Mouse (Mus musculus): ENCODE data around the gene Ifitm1. TPM values are rescaled to one million over a fixed set of nuclear protein-coding genes. Genes with fewer than 3 reads are reported as not detected.
"Not testable (repeated sequence)": the region's sequence is repeated elsewhere in the genome, so short reads cannot be mapped to it uniquely, and the experiment has no call there.

Gene Ifitm1
- polyA plus RNA-seq, 1 experiment from 2014 or later, result 11.5 TPM

- Histone ChIP-seq H3K4me2 (ENCODE audit: low read length) (peak within 1 kb of the TSS; percentile 3; the same call in 1 of the 2 replicates), H3K27me3 (ENCODE audit: control insufficient read depth, insufficient read depth, low read length) (no peaks in the 10 kb centered on the region), H3K27ac (replicated peaks; ENCODE audit: low read depth, low read length) (no peak within 1 kb of the TSS), H3K9me3 (ENCODE audit: control insufficient read depth, low read length) (no peaks in the 10 kb centered on the region), H3K9ac (replicated peaks; ENCODE audit: low read length) (no peak within 1 kb of the TSS), H3K36me3 (ENCODE audit: control insufficient read depth, insufficient read depth, low read length) (no peaks in the 10 kb centered on the region), H3K4me3 (replicated peaks; ENCODE audit: low read depth, low read length) (no peak within 1 kb of the TSS), H3K4me1 (ENCODE audit: control insufficient read depth, insufficient read depth, low read length) (0 out of 2 replicates have a peak, but pooled peaks cover 7% of the 10 kb centered on the region)
- ATAC-seq (ENCODE audit: low FRiP score, low TSS enrichment) (no peak), DNase-seq (no peak)
- 33% methylated on average over 10 of the region's 10 CpGs for WGBS
Measured at GRCm38 (mm10) chr7:141010593-141010992, 43.6 kb downstream of the Ifitm1 start, which contains the start of gene Ifitm3. Gene Ifitm3 (minus strand): TSS chr7:141010770.

- no peak for DNase-seq
- 0 out of 2 replicates have a peak, but pooled peaks cover 7% of the 10 kb centered on the region for H3K4me1 ChIP-seq (ENCODE audit: control insufficient read depth, insufficient read depth, low read length)
- no peak for ATAC-seq (ENCODE audit: low FRiP score, low TSS enrichment)
- WGBS, result 93% methylated on average over 7 of the region's 7 CpGs
- no peak overlapping the region for H3K4me3 ChIP-seq (replicated peaks; ENCODE audit: low read depth, low read length)
- no peak overlapping the region for H3K4me2 ChIP-seq (ENCODE audit: low read length)
- H3K36me3 ChIP-seq (ENCODE audit: control insufficient read depth, insufficient read depth, low read length), result no peaks in the 10 kb centered on the region
- H3K27ac ChIP-seq (replicated peaks; ENCODE audit: low read depth, low read length), result no peak overlapping the region
- no peaks in the 10 kb centered on the region for H3K9me3 ChIP-seq (ENCODE audit: control insufficient read depth, low read length)
- no peaks in the 10 kb centered on the region for H3K27me3 ChIP-seq (ENCODE audit: control insufficient read depth, insufficient read depth, low read length)
- H3K9ac ChIP-seq (replicated peaks; ENCODE audit: low read length), result no peak overlapping the region
Measured at GRCm38 (mm10) chr7:141011238-141011770, 44.3 kb downstream of the Ifitm1 start.

DNA sequence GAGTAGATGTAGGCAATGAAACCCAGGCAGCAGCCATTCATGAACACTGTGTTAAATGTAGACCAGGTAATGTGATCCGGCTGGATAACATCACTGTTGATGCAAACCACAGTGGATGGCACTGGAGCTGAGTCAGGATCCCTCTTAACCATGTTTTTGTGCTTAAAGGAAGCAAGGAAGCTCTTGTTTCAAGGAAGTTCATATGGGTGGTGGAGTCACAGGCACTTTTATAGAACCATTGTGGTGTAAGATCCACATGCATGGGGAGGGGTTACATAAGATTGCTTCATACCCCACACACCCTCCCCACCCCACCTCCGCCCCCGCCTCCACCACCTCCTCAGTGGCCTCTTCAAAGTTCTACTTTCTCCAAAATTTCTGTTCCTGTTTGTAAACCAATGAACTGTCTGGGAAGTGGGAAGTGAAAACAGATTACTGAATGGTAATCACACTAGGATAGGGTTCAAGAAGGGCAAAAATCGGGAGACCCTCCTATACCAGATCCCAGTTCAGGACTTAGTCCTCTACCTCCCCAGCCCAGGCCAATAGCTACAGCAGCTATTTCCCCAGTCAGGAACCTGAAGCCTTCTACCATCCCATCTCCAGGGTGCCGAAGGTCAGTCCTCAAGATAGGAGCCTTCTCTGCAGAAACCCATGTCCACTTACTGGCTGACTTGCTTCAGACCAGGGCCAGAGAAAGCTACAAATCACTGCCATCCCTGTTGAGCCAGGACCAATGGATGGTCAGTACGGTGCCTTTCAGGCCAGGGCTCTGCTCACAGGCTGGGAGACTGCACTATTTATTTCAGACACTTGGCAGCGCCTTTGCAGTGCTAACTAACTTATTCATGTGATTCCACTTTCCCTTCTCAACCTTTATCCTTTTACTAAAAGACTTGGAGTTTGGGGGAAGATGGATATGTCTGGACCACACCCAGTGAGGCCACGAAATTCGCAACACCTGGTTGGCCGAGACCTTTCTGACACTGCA, 50.0 kb downstream of the Ifitm1 start:
- Histone ChIP-seq H3K9ac (replicated peaks; ENCODE audit: low read length) (no peak overlapping the region), H3K4me2 (ENCODE audit: low read length) (no peak overlapping the region), H3K27me3 (ENCODE audit: control insufficient read depth, insufficient read depth, low read length) (no peaks in the 10 kb centered on the region), H3K4me3 (replicated peaks; ENCODE audit: low read depth, low read length) (no peak overlapping the region), H3K27ac (replicated peaks; ENCODE audit: low read depth, low read length) (no peak overlapping the region), H3K9me3 (ENCODE audit: control insufficient read depth, low read length) (no peaks in the 10 kb centered on the region), H3K4me1 (ENCODE audit: control insufficient read depth, insufficient read depth, low read length) (no peaks in the 10 kb centered on the region), H3K36me3 (ENCODE audit: control insufficient read depth, insufficient read depth, low read length) (no peaks in the 10 kb centered on the region)
- no peak for ATAC-seq (ENCODE audit: low FRiP score, low TSS enrichment)
- WGBS, result 90% methylated on average over 10 of the region's 10 CpGs
- no peak for DNase-seq

DNA sequence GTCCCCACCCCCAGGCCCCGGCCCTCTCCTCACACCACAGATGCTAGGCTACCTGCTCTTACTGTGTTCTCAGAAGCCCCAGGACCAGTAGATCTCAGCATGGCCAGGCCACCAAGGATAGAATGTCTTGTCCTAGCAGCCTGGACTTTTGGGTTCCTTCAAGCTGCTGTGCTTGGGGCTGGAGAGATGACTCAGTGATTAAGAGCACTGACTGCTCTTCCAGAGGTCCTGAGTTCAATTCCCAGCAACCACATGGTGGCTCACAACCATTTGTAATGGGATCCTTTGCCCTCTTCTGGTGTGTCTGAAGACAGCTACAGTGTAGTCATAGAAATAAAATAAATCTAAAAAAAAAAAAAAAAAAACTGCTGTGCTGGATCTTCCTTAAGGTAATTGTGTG, 50.8 kb downstream of the Ifitm1 start, which contains the start of gene Ifitm6:
Gene Ifitm6 (minus strand): TSS at position 101 of the 400 bp plus-strand sequence.
- H3K9ac ChIP-seq (replicated peaks; ENCODE audit: low read length); H3K4me1 ChIP-seq (ENCODE audit: control insufficient read depth, insufficient read depth, low read length); H3K9me3 ChIP-seq (ENCODE audit: control insufficient read depth, low read length); H3K4me2 ChIP-seq (ENCODE audit: low read length); H3K27ac ChIP-seq (replicated peaks; ENCODE audit: low read depth, low read length); H3K36me3 ChIP-seq (ENCODE audit: control insufficient read depth, insufficient read depth, low read length); H3K4me3 ChIP-seq (replicated peaks; ENCODE audit: low read depth, low read length); DNase-seq; H3K27me3 ChIP-seq (ENCODE audit: control insufficient read depth, insufficient read depth, low read length); ATAC-seq (ENCODE audit: low FRiP score, low TSS enrichment): not testable (repeated sequence)
- 82% methylated on average over 1 of the region's 1 CpGs for WGBS

GRCm38 (mm10) chr7:141019028-141019427, 52.0 kb downstream of the Ifitm1 start:
- Histone ChIP-seq H3K4me1 (ENCODE audit: control insufficient read depth, insufficient read depth, low read length) (no peaks in the 10 kb centered on the region), H3K9ac (replicated peaks; ENCODE audit: low read length) (no peak overlapping the region), H3K4me2 (ENCODE audit: low read length) (no peak overlapping the region), H3K4me3 (replicated peaks; ENCODE audit: low read depth, low read length) (no peak overlapping the region), H3K27ac (replicated peaks; ENCODE audit: low read depth, low read length) (no peak overlapping the region), H3K36me3 (ENCODE audit: control insufficient read depth, insufficient read depth, low read length) (no peaks in the 10 kb centered on the region), H3K27me3 (ENCODE audit: control insufficient read depth, insufficient read depth, low read length) (no peaks in the 10 kb centered on the region), H3K9me3 (ENCODE audit: control insufficient read depth, low read length) (no peaks in the 10 kb centered on the region)
- no peak for ATAC-seq (ENCODE audit: low FRiP score, low TSS enrichment)
- WGBS, result 90% methylated on average over 5 of the region's 5 CpGs
- DNase-seq, result no peak

Other genes starting within 250 kb of the Ifitm1 start
- not detected in 2 replicates for gene Cyp2e1, start 203.5 kb upstream of the Ifitm1 start, polyA plus RNA-seq (2014; fragmentation: Nextera tagmentation; extraction: Ambion mirVana)
- gene Syce1, start 179.4 kb upstream of the Ifitm1 start, polyA plus RNA-seq (2014; fragmentation: Nextera tagmentation; extraction: Ambion mirVana), result 0.18 TPM in 1 of 2 replicates, not detected in the other
- 25.4 and 34.5 TPM in 2 replicates for gene Zfp941, start 145.0 kb upstream of the Ifitm1 start, polyA plus RNA-seq (2014; fragmentation: Nextera tagmentation; extraction: Ambion mirVana)
- gene Urah, start 132.2 kb upstream of the Ifitm1 start, polyA plus RNA-seq (2014; fragmentation: Nextera tagmentation; extraction: Ambion mirVana), result not detected in 2 replicates
- not detected in 2 replicates for gene Scgb1c1, start 121.7 kb upstream of the Ifitm1 start, polyA plus RNA-seq (2014; fragmentation: Nextera tagmentation; extraction: Ambion mirVana)
- gene Odf3, start 119.4 kb upstream of the Ifitm1 start, polyA plus RNA-seq (2014; fragmentation: Nextera tagmentation; extraction: Ambion mirVana), result not detected in 2 replicates
- not detected in 2 replicates for gene Gm45785, start 110.9 kb upstream of the Ifitm1 start, polyA plus RNA-seq (2014; fragmentation: Nextera tagmentation; extraction: Ambion mirVana)
- gene Ric8a, start 110.3 kb upstream of the Ifitm1 start, polyA plus RNA-seq (2014; fragmentation: Nextera tagmentation; extraction: Ambion mirVana), result 98.6 and 99.6 TPM in 2 replicates
- gene Bet1l, start 109.6 kb upstream of the Ifitm1 start, polyA plus RNA-seq (2014; fragmentation: Nextera tagmentation; extraction: Ambion mirVana), result 42.8 and 54.5 TPM in 2 replicates
- gene Psmd13, start 85.3 kb upstream of the Ifitm1 start, polyA plus RNA-seq (2014; fragmentation: Nextera tagmentation; extraction: Ambion mirVana), result 186 and 214 TPM in 2 replicates
- 33.4 and 40.0 TPM in 2 replicates for gene Sirt3, start 84.9 kb upstream of the Ifitm1 start, polyA plus RNA-seq (2014; fragmentation: Nextera tagmentation; extraction: Ambion mirVana)
- not detected in 2 replicates for gene Cox8b, start 66.8 kb upstream of the Ifitm1 start, polyA plus RNA-seq (2014; fragmentation: Nextera tagmentation; extraction: Ambion mirVana)
- 0.32 and 0.89 TPM in 2 replicates for gene Nlrp6, start 46.3 kb upstream of the Ifitm1 start, polyA plus RNA-seq (2014; fragmentation: Nextera tagmentation; extraction: Ambion mirVana)
- gene Pgghg, start 25.8 kb upstream of the Ifitm1 start, polyA plus RNA-seq (2014; fragmentation: Nextera tagmentation; extraction: Ambion mirVana), result 5.0 and 7.4 TPM in 2 replicates
- gene Ifitm5, start 16.9 kb upstream of the Ifitm1 start, polyA plus RNA-seq (2014; fragmentation: Nextera tagmentation; extraction: Ambion mirVana), result 0.29 TPM in 1 of 2 replicates, not detected in the other
- not detected in 2 replicates for gene Gm45717, start 11.3 kb upstream of the Ifitm1 start, polyA plus RNA-seq (2014; fragmentation: Nextera tagmentation; extraction: Ambion mirVana)
- 131 and 176 TPM in 2 replicates for gene Ifitm2, start 11.2 kb upstream of the Ifitm1 start, polyA plus RNA-seq (2014; fragmentation: Nextera tagmentation; extraction: Ambion mirVana)
- 18.8 and 66.5 TPM in 2 replicates for gene Ifitm3, start 43.5 kb downstream of the Ifitm1 start, polyA plus RNA-seq (2014; fragmentation: Nextera tagmentation; extraction: Ambion mirVana)
- 0.34 and 0.35 TPM in 2 replicates for gene Ifitm6, start 50.7 kb downstream of the Ifitm1 start, polyA plus RNA-seq (2014; fragmentation: Nextera tagmentation; extraction: Ambion mirVana)
- not detected in 2 replicates for gene Gm17387, start 61.9 kb downstream of the Ifitm1 start, polyA plus RNA-seq (2014; fragmentation: Nextera tagmentation; extraction: Ambion mirVana)
- gene B4galnt4, start 93.9 kb downstream of the Ifitm1 start, polyA plus RNA-seq (2014; fragmentation: Nextera tagmentation; extraction: Ambion mirVana), result 44.1 and 56.0 TPM in 2 replicates
- not detected in 2 replicates for gene Pkp3, start 111.0 kb downstream of the Ifitm1 start, polyA plus RNA-seq (2014; fragmentation: Nextera tagmentation; extraction: Ambion mirVana)
- gene Sigirr, start 133.4 kb downstream of the Ifitm1 start, polyA plus RNA-seq (2014; fragmentation: Nextera tagmentation; extraction: Ambion mirVana), result 1.2 and 2.1 TPM in 2 replicates
- 0.14 and 0.18 TPM in 2 replicates for gene Ano9, start 150.6 kb downstream of the Ifitm1 start, polyA plus RNA-seq (2014; fragmentation: Nextera tagmentation; extraction: Ambion mirVana)
- gene Ptdss2, start 155.2 kb downstream of the Ifitm1 start, polyA plus RNA-seq (2014; fragmentation: Nextera tagmentation; extraction: Ambion mirVana), result 69.4 and 77.6 TPM in 2 replicates
- 39.3 and 39.7 TPM in 2 replicates for gene Rnh1, start 205.6 kb downstream of the Ifitm1 start, polyA plus RNA-seq (2014; fragmentation: Nextera tagmentation; extraction: Ambion mirVana)
- gene Hras, start 226.8 kb downstream of the Ifitm1 start, polyA plus RNA-seq (2014; fragmentation: Nextera tagmentation; extraction: Ambion mirVana), result 125 and 176 TPM in 2 replicates
- gene Lrrc56, start 226.9 kb downstream of the Ifitm1 start, polyA plus RNA-seq (2014; fragmentation: Nextera tagmentation; extraction: Ambion mirVana), result 9.0 and 9.8 TPM in 2 replicates
- 0.88 and 1.1 TPM in 2 replicates for gene Lmntd2, start 246.9 kb downstream of the Ifitm1 start, polyA plus RNA-seq (2014; fragmentation: Nextera tagmentation; extraction: Ambion mirVana)
- gene Rassf7, start 248.6 kb downstream of the Ifitm1 start, polyA plus RNA-seq (2014; fragmentation: Nextera tagmentation; extraction: Ambion mirVana), result 25.9 and 27.2 TPM in 2 replicates